In the genomic region with DNA sequence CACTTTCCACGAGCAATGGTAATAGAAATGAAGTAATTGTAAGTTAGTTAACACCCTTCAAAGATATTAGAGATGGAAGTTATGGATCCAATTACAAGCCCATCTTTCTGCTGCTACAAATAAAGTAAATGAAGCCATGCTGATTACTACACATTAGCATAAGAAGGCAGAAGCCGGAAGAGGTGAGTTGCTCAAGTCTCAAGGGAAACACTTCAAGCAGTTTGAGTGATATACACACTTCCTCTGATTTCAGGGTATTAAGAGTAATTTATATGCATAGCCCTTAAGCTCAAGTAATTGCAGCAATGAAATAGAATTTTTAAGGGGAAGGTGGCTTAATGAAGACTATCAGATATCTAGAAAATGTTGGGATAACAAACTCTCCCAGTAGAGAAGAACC, we compare ENCODE assay signal across 24 mouse cellular contexts.
DNase-seq lines count a peak whose midpoint lies in the region; ATAC-seq and TF ChIP-seq lines count a peak whose summit lies in the region.
"Had no signal": no experiment of that assay in that cellular context is flagged by ENCODE, and none has a peak within 500 bp of the region (broad histone marks: within the 10 kb centered on the region; RNA-seq: fewer than 3 reads in every experiment).

No protein-coding gene starts in this region.

- H3K4me1 ChIP-seq in forebrain, embryonic 14.5 days (ENCODE audit: control insufficient read depth, insufficient read depth, low read length), result no peaks in the 10 kb centered on the region
- no peaks in the 10 kb centered on the region for H3K4me1 ChIP-seq in forebrain, embryonic 10.5 days
- no peaks in the 10 kb centered on the region for H3K4me1 ChIP-seq in midbrain, embryonic 14.5 days (ENCODE audit: control insufficient read depth, insufficient read depth, low read length)
- no peaks in the 10 kb centered on the region for H3K4me1 ChIP-seq in midbrain, postnatal 0 days (ENCODE audit: insufficient read depth, low read length)
- H3K4me1 ChIP-seq: embryonic facial prominence, embryonic 12.5 days; forebrain, embryonic 13.5 days; intestine, embryonic 15.5 days had no signal

- no peak overlapping the region for H3K4me2 ChIP-seq in forebrain, embryonic 14.5 days (ENCODE audit: low read length)
- no peak overlapping the region for H3K4me2 ChIP-seq in midbrain, embryonic 14.5 days (ENCODE audit: low read length)
- no peak overlapping the region for H3K4me2 ChIP-seq in midbrain, postnatal 0 days (ENCODE audit: low read depth, low read length, poor library complexity, severe bottlenecking)
- H3K4me2 ChIP-seq: embryonic facial prominence, embryonic 12.5 days; forebrain, embryonic 13.5 days; intestine, embryonic 15.5 days; limb, embryonic 12.5 days; liver, embryonic 11.5 days had no signal

- ATAC-seq in forebrain, embryonic 14.5 days, result no peak
- no peak for ATAC-seq in midbrain, embryonic 14.5 days (ENCODE audit: low FRiP score, low TSS enrichment)
- ATAC-seq in midbrain, postnatal 0 days (ENCODE audit: low FRiP score), result no peak
- peak; percentile 58 for ATAC-seq in megakaryocyte, adult 5-6 weeks (ENCODE audit: poor library complexity, severe bottlenecking)
- ATAC-seq: forebrain, embryonic 13.5 days; intestine, embryonic 15.5 days; liver, postnatal 0 days had no signal

- TF ChIP-seq CTCF in midbrain, postnatal 0 days (IDR thresholded peaks at IDR 0.05), result no peak

- H3K4me3 ChIP-seq in forebrain, embryonic 14.5 days (ENCODE audit: low read depth, low read length), result no peak overlapping the region
- no peak overlapping the region for H3K4me3 ChIP-seq in forebrain, embryonic 10.5 days
- H3K4me3 ChIP-seq in midbrain, embryonic 14.5 days (replicated peaks; ENCODE audit: low read depth, low read length), result no peak overlapping the region
- H3K4me3 ChIP-seq in midbrain, postnatal 0 days (ENCODE audit: low read depth, low read length), result no peak overlapping the region
- H3K4me3 ChIP-seq: embryonic facial prominence, embryonic 12.5 days; forebrain, embryonic 13.5 days; gastrocnemius, adult 2 months; intestine, embryonic 15.5 days; layer of hippocampus, adult 2 months; limb, embryonic 12.5 days had no signal

- WGBS in forebrain, embryonic 14.5 days, result 71% methylated on average over 2 of the region's 2 CpGs
- WGBS in forebrain, embryonic 10.5 days, result 83% methylated on average over 2 of the region's 2 CpGs
- 51% methylated on average over 2 of the region's 2 CpGs for WGBS in midbrain, embryonic 14.5 days
- WGBS in midbrain, postnatal 0 days, result 40% methylated on average over 2 of the region's 2 CpGs

- H3K27me3 ChIP-seq in forebrain, embryonic 14.5 days (replicated peaks; ENCODE audit: control insufficient read depth, insufficient read depth, low read length), result no peaks in the 10 kb centered on the region
- no peaks in the 10 kb centered on the region for H3K27me3 ChIP-seq in forebrain, embryonic 10.5 days (ENCODE audit: poor library complexity, severe bottlenecking)
- no peaks in the 10 kb centered on the region for H3K27me3 ChIP-seq in midbrain, embryonic 14.5 days (ENCODE audit: control insufficient read depth, insufficient read depth, low read length)
- H3K27me3 ChIP-seq in midbrain, postnatal 0 days (ENCODE audit: insufficient read depth, low read length), result no peaks in the 10 kb centered on the region
- H3K27me3 ChIP-seq in splenic B cell, adult 2 months (ENCODE audit: control insufficient read depth, insufficient read depth, low read length, poor library complexity, severe bottlenecking), result no peaks in the 10 kb centered on the region
- H3K27me3 ChIP-seq: embryonic facial prominence, embryonic 12.5 days; forebrain, embryonic 13.5 days; intestine, embryonic 15.5 days; limb, embryonic 12.5 days had no signal

- H3K27ac ChIP-seq in forebrain, embryonic 14.5 days (ENCODE audit: low read depth, low read length), result no peak overlapping the region
- H3K27ac ChIP-seq in forebrain, embryonic 10.5 days, result no peak overlapping the region
- 0 out of 2 replicates have a peak overlapping the region, but pooled peaks have one; percentile 32 for H3K27ac ChIP-seq in midbrain, embryonic 14.5 days (replicated peaks; ENCODE audit: low read depth, low read length)
- H3K27ac ChIP-seq in midbrain, postnatal 0 days (ENCODE audit: low read depth, low read length), result no peak overlapping the region
- H3K27ac ChIP-seq: embryonic facial prominence, embryonic 12.5 days; forebrain, embryonic 13.5 days; gastrocnemius, adult 2 months; intestine, embryonic 15.5 days; layer of hippocampus, adult 2 months; limb, embryonic 12.5 days had no signal

- no peaks in the 10 kb centered on the region for H3K9me3 ChIP-seq in forebrain, embryonic 14.5 days (replicated peaks; ENCODE audit: control insufficient read depth, low read length)
- H3K9me3 ChIP-seq in forebrain, embryonic 10.5 days, result no peaks in the 10 kb centered on the region
- H3K9me3 ChIP-seq in midbrain, embryonic 14.5 days (ENCODE audit: control insufficient read depth, low read length), result no peaks in the 10 kb centered on the region
- H3K9me3 ChIP-seq in midbrain, postnatal 0 days (ENCODE audit: low read length), result no peaks in the 10 kb centered on the region
- H3K9me3 ChIP-seq: embryonic facial prominence, embryonic 12.5 days; forebrain, embryonic 13.5 days; intestine, embryonic 15.5 days; limb, embryonic 12.5 days had no signal

- no peak overlapping the region for H3K9ac ChIP-seq in forebrain, embryonic 14.5 days (ENCODE audit: low read length)
- H3K9ac ChIP-seq in midbrain, embryonic 14.5 days (replicated peaks; ENCODE audit: low read length), result no peak overlapping the region
- no peak overlapping the region for H3K9ac ChIP-seq in midbrain, postnatal 0 days (replicated peaks; ENCODE audit: low read length, poor library complexity, severe bottlenecking)
- H3K9ac ChIP-seq: embryonic facial prominence, embryonic 12.5 days; forebrain, embryonic 13.5 days; intestine, embryonic 15.5 days; limb, embryonic 12.5 days; liver, postnatal 0 days had no signal

- no peaks in the 10 kb centered on the region for H3K36me3 ChIP-seq in forebrain, embryonic 14.5 days (ENCODE audit: control insufficient read depth, insufficient read depth, low read length)
- no peaks in the 10 kb centered on the region for H3K36me3 ChIP-seq in forebrain, embryonic 10.5 days (replicated peaks)
- no peaks in the 10 kb centered on the region for H3K36me3 ChIP-seq in midbrain, embryonic 14.5 days (ENCODE audit: control insufficient read depth, insufficient read depth, low read length)
- no peaks in the 10 kb centered on the region for H3K36me3 ChIP-seq in midbrain, postnatal 0 days (ENCODE audit: insufficient read depth, low read length)
- H3K36me3 ChIP-seq in splenic B cell, adult 2 months (ENCODE audit: control insufficient read depth, insufficient read depth, low read length, poor library complexity, severe bottlenecking), result no peaks in the 10 kb centered on the region
- H3K36me3 ChIP-seq: embryonic facial prominence, embryonic 12.5 days; intestine, embryonic 15.5 days; limb, embryonic 12.5 days had no signal

- peak; percentile 10 for DNase-seq in forebrain, embryonic 14.5 days (ENCODE audit: low spot score)
- DNase-seq in forebrain, embryonic 10.5 days (ENCODE audit: extremely low spot score, low spot score), result no peak
- peak; percentile 23 for DNase-seq in midbrain, embryonic 14.5 days
- DNase-seq in midbrain, postnatal 0 days (ENCODE audit: low spot score), result no peak
- DNase-seq in splenic B cell, adult 2 months (ENCODE audit: low read depth, low spot score), result peak; percentile 68
- DNase-seq in adrenal gland, postnatal 36 days, result no peak
- no peak for DNase-seq in retina, embryonic 14.5 days (ENCODE audit: low spot score)
- DNase-seq: cerebellum, adult 11-12 months; cerebellum, postnatal 14 days; gastrocnemius, adult 2 months; heart, postnatal 4 days; kidney, adult 9 months; kidney, postnatal 25 days; liver, postnatal 0 days; lung, postnatal 10 days; thymus, adult 18-20 months; thymus, postnatal 4 days had no signal

Comparison
In these comparisons a context has a peak if more than half of its experiments do, and no peak if none do; other contexts are left out.
1. DNase-seq: peak in forebrain, embryonic 14.5 days (single experiment), midbrain, embryonic 14.5 days (single experiment) and splenic B cell, adult 2 months (single experiment); none in forebrain, embryonic 10.5 days (single experiment), midbrain, postnatal 0 days (single experiment), adrenal gland, postnatal 36 days (0 of 2) and retina, embryonic 14.5 days (single experiment).